Mouse (Mus musculus) heart, embryonic 12.5 days (tissue): ENCODE data around the gene Hand1. TPM values are rescaled to one million over a fixed set of nuclear protein-coding genes. Genes with fewer than 3 reads are reported as not detected.

Source experiments
- polyA plus RNA-seq: library from polyadenylated mRNA; unstranded; fragments of >200 nt; fragmentation: Nextera tagmentation; extraction: Ambion mirVana; gene quantifications from 2 replicates; pipeline ENCODE4 v1.2.1, GENCODE M21; 2016

The Hand1 gene
- polyA plus RNA-seq, 1 experiment from 2014 or later = 62.0 TPM

Other genes starting within 250 kb of the Hand1 start
- 15.9 and 16.5 TPM in 2 replicates for gene Galnt10, start 187.4 kb downstream of the Hand1 start, polyA plus RNA-seq
- 15.0 and 17.3 TPM in 2 replicates for gene Sap30l, start 31.2 kb downstream of the Hand1 start, polyA plus RNA-seq
- gene Larp1, start 176.2 kb upstream of the Hand1 start, polyA plus RNA-seq = 17.5 and 18.3 TPM in 2 replicates